Mouse (Mus musculus) midbrain, postnatal 0 days (tissue): ENCODE measurements at regions not wholly inside any gene's neighbourhood (a gene's known extent, or its start where the extent isn't known, plus 50 kb on each side); places are given as distances from the start of the nearest gene placed in this dataset.

ENCODE experiments used
- ATAC-seq: fragments of 200-750 bp; cut with Nextera tagmentation; 2 replicates; pipeline ENCODE4 v1.8.0; 2017; ENCODE audit warnings: moderate number of reproducible peaks, mild to moderate bottlenecking, moderate TSS enrichment, moderate library complexity; ENCODE audit not compliant: low FRiP score
- DNase-seq: peaks from one replicate; pipeline ENCODE4 v3.0.0-alpha.2; 2015; ENCODE audit warnings: low spot score
- H3K27ac ChIP-seq: fragments of 300-500 bp; sonication (generic); 2 replicates; pipeline ENCODE4 v1.5.1; 2014; ENCODE audit warnings: low read depth, mild to moderate bottlenecking, low read length, mixed read lengths
- H3K27me3 ChIP-seq: fragments of 300-500 bp; sonication (generic); 2 replicates; pipeline ENCODE4 v1.6.1; 2014; ENCODE audit warnings: low read length, control low read depth, mixed read lengths; ENCODE audit not compliant: insufficient read depth
- H3K36me3 ChIP-seq: fragments of 300-500 bp; sonication (generic); 2 replicates; pipeline ENCODE4 v1.6.1; 2014; ENCODE audit warnings: low read length, control low read depth, mixed read lengths; ENCODE audit not compliant: insufficient read depth
- H3K4me1 ChIP-seq: fragments of 300-500 bp; sonication (generic); 2 replicates; pipeline ENCODE4 v1.6.1; 2014; ENCODE audit warnings: mild to moderate bottlenecking, control low read depth, antibody characterized with exemption, low read length, mixed read lengths; ENCODE audit not compliant: insufficient read depth
- H3K4me2 ChIP-seq: fragments of 300-500 bp; sonication (generic); 2 replicates; pipeline ENCODE4 v1.6.1; 2014; ENCODE audit warnings: low read depth, mild to moderate bottlenecking, low read length, mixed read lengths; ENCODE audit not compliant: poor library complexity, severe bottlenecking
- H3K4me3 ChIP-seq: fragments of 300-500 bp; sonication (generic); 2 replicates; pipeline ENCODE4 v1.5.1; 2014; ENCODE audit warnings: low read depth, mild to moderate bottlenecking, low read length, moderate library complexity
- H3K9ac ChIP-seq: fragments of 300-500 bp; sonication (generic); replicated peaks from 2 replicates; pipeline ENCODE4 v1.6.1; 2014; ENCODE audit warnings: mild to moderate bottlenecking, low read length, moderate library complexity, mixed read lengths; ENCODE audit not compliant: poor library complexity, severe bottlenecking
- H3K9me3 ChIP-seq: fragments of 300-500 bp; sonication (generic); 2 replicates; pipeline ENCODE4 v1.6.1; 2016; ENCODE audit warnings: low read length, control low read depth
- CTCF ChIP-seq: IDR thresholded peaks from 2 replicates; pipeline ENCODE4 v1.5.1; 2016; ENCODE audit warnings: antibody characterized with exemption, mild to moderate bottlenecking
- WGBS: fragments of 180-500 bp; shearing (Covaris S2); extraction: QIAGEN DNeasy Blood & Tissue Kit; methylation state at CpG from one replicate; pipeline ENCODE4 v1.1.7; 2014; 5-methylcytosine and 5-hydroxymethylcytosine counted together

- 80% methylated on average over 1 of the region's 1 CpGs for WGBS
- no peak for ATAC-seq
- Histone ChIP-seq H3K9me3 (no peaks in the 10 kb centered on the region), H3K27me3 (no peaks in the 10 kb centered on the region), H3K27ac (no peak overlapping the region), H3K36me3 (no peaks in the 10 kb centered on the region), H3K9ac (no peak overlapping the region), H3K4me3 (no peak overlapping the region), H3K4me1 (no peaks in the 10 kb centered on the region), H3K4me2 (no peak overlapping the region)
- DNase-seq = no peak
- no peak for TF ChIP-seq CTCF
Measured at GRCm38 (mm10) chr3:133735603-133736002, 190.7 kb upstream of the Tet2 start.

- TF ChIP-seq CTCF = no peak
- Histone ChIP-seq H3K4me1 (no peaks in the 10 kb centered on the region), H3K27me3 (no peaks in the 10 kb centered on the region), H3K9ac (no peak overlapping the region), H3K9me3 (no peaks in the 10 kb centered on the region), H3K4me3 (no peak overlapping the region), H3K36me3 (no peaks in the 10 kb centered on the region), H3K4me2 (no peak overlapping the region), H3K27ac (no peak overlapping the region)
- no peak for ATAC-seq
- WGBS = 88% methylated on average over 2 of the region's 2 CpGs
- DNase-seq = no peak
Measured at GRCm38 (mm10) chr3:133738936-133739335, 194.0 kb upstream of the Tet2 start.

GRCm38 (mm10) chr3:133744552-133745118 lies 199.7 kb upstream of the Tet2 start:
- H3K27me3 ChIP-seq = no peaks in the 10 kb centered on the region
- H3K4me1 ChIP-seq = no peaks in the 10 kb centered on the region
- no peak overlapping the region for H3K27ac ChIP-seq
- no peaks in the 10 kb centered on the region for H3K36me3 ChIP-seq
- no peak overlapping the region for H3K4me3 ChIP-seq
- WGBS = 82% methylated on average over 4 of the region's 4 CpGs
- ATAC-seq (no peak), DNase-seq (no peak)
- H3K9ac ChIP-seq = no peak overlapping the region
- H3K4me2 ChIP-seq = no peak overlapping the region
- TF ChIP-seq CTCF = no peak
- no peaks in the 10 kb centered on the region for H3K9me3 ChIP-seq

- DNase-seq = no peak
- TF ChIP-seq CTCF = no peak
Measured at GRCm38 (mm10) chr3:133748756-133749737, 204.1 kb upstream of the Tet2 start.

GRCm38 (mm10) chr3:133750061-133750460 lies 205.1 kb upstream of the Tet2 start:
- Histone ChIP-seq H3K9ac (no peak overlapping the region), H3K4me3 (no peak overlapping the region), H3K4me2 (no peak overlapping the region), H3K27me3 (no peaks in the 10 kb centered on the region), H3K36me3 (no peaks in the 10 kb centered on the region), H3K4me1 (no peaks in the 10 kb centered on the region; the same call in 1 of the 2 replicates), H3K9me3 (no peaks in the 10 kb centered on the region), H3K27ac (no peak overlapping the region)
- ATAC-seq (no peak), DNase-seq (no peak)
- 83% methylated on average over 8 of the region's 8 CpGs for WGBS
- no peak for TF ChIP-seq CTCF

More at GRCm38 (mm10) chr3:133748756-133749737, 204.1 kb upstream of the Tet2 start:
- Histone ChIP-seq H3K9ac (no peak overlapping the region), H3K27me3 (no peaks in the 10 kb centered on the region), H3K4me3 (no peak overlapping the region), H3K9me3 (no peaks in the 10 kb centered on the region), H3K27ac (no peak overlapping the region), H3K4me1 (no peaks in the 10 kb centered on the region), H3K4me2 (no peak overlapping the region), H3K36me3 (no peaks in the 10 kb centered on the region)
- WGBS = 93% methylated on average over 10 of the region's 10 CpGs
- no peak for ATAC-seq

- H3K36me3 ChIP-seq = no peaks in the 10 kb centered on the region
- no peak for TF ChIP-seq CTCF
- DNase-seq = no peak
- H3K9me3 ChIP-seq = no peaks in the 10 kb centered on the region
- 83% methylated on average over 3 of the region's 3 CpGs for whole genome bisulfite sequencing
- H3K4me1 ChIP-seq = no peaks in the 10 kb centered on the region; the same call in 1 of the 2 replicates
- no peak overlapping the region for H3K27ac ChIP-seq
- no peak overlapping the region for H3K9ac ChIP-seq
- H3K4me3 ChIP-seq = no peak overlapping the region
- H3K4me2 ChIP-seq = no peak overlapping the region
- H3K27me3 ChIP-seq = no peaks in the 10 kb centered on the region
- no peak for ATAC-seq
Measured at GRCm38 (mm10) chr3:133750606-133751005, 205.7 kb upstream of the Tet2 start.
